ENCODE assay signal across 22 mouse cellular contexts in genomic region chr17:87763146-87763545, GRCm38 (mm10). TPM values are rescaled to one million over a fixed set of nuclear protein-coding genes. Genes with fewer than 3 reads are reported as not detected.
A peak's percentile ranks its signal among the peaks of the same experiment; 100 is the strongest.
DNase-seq lines count a peak whose midpoint lies in the region; ATAC-seq and TF ChIP-seq lines count a peak whose summit lies in the region.
"Had no signal": no experiment of that assay in that cellular context is flagged by ENCODE, and none has a peak within 500 bp of the region (broad histone marks: within the 10 kb centered on the region; RNA-seq: fewer than 3 reads in every experiment).

No protein-coding gene starts in this region.

- H3K4me2 ChIP-seq in midbrain, embryonic 11.5 days = no peak overlapping the region
- no peak overlapping the region for H3K4me2 ChIP-seq in midbrain, embryonic 15.5 days
- H3K4me2 ChIP-seq: forebrain, embryonic 13.5 days; heart, embryonic 13.5 days; hindbrain, embryonic 15.5 days; limb, embryonic 13.5 days; liver, embryonic 15.5 days had no signal

- no peak overlapping the region for H3K4me3 ChIP-seq in midbrain, embryonic 11.5 days (ENCODE audit: low read depth, low read length)
- no peak overlapping the region for H3K4me3 ChIP-seq in midbrain, embryonic 15.5 days
- no peak overlapping the region for H3K4me3 ChIP-seq in olfactory bulb, adult 2 months (ENCODE audit: insufficient read depth, low read depth, low read length)
- H3K4me3 ChIP-seq: forebrain, embryonic 13.5 days; heart, embryonic 13.5 days; hindbrain, embryonic 15.5 days; limb, embryonic 13.5 days; liver, embryonic 15.5 days had no signal

- TF ChIP-seq CTCF in olfactory bulb, adult 2 months (IDR thresholded peaks at IDR 0.05; ENCODE audit: insufficient read depth, low read depth, low read length) = no peak

- 35% methylated on average over 7 of the region's 7 CpGs for WGBS in midbrain, embryonic 11.5 days
- 28% methylated on average over 7 of the region's 7 CpGs for WGBS in midbrain, embryonic 15.5 days
- WGBS in olfactory bulb, adult 2 months = 22% methylated on average over 7 of the region's 7 CpGs

- no peaks in the 10 kb centered on the region; the same call in 1 of the 2 replicates for H3K27me3 ChIP-seq in midbrain, embryonic 11.5 days (ENCODE audit: control insufficient read depth, insufficient read depth, low read length)
- no peaks in the 10 kb centered on the region for H3K27me3 ChIP-seq in midbrain, embryonic 15.5 days (replicated peaks)
- H3K27me3 ChIP-seq: forebrain, embryonic 13.5 days; hindbrain, embryonic 15.5 days; limb, embryonic 13.5 days; liver, embryonic 15.5 days had no signal

- no peaks in the 10 kb centered on the region for H3K4me1 ChIP-seq in midbrain, embryonic 11.5 days (ENCODE audit: control insufficient read depth, insufficient read depth, low read length)
- no peaks in the 10 kb centered on the region for H3K4me1 ChIP-seq in midbrain, embryonic 15.5 days
- peaks cover 60% of the 10 kb centered on the region for H3K4me1 ChIP-seq in olfactory bulb, adult 2 months (ENCODE audit: control insufficient read depth, insufficient read depth, low read length)
- H3K4me1 ChIP-seq: forebrain, embryonic 13.5 days; heart, embryonic 13.5 days; hindbrain, embryonic 15.5 days; limb, embryonic 13.5 days; liver, embryonic 15.5 days had no signal

- no peak overlapping the region for H3K9ac ChIP-seq in midbrain, embryonic 11.5 days (ENCODE audit: low read length)
- no peak overlapping the region for H3K9ac ChIP-seq in midbrain, embryonic 15.5 days
- H3K9ac ChIP-seq: forebrain, embryonic 13.5 days; heart, embryonic 13.5 days; hindbrain, embryonic 15.5 days; limb, embryonic 13.5 days; liver, embryonic 15.5 days had no signal

- H3K27ac ChIP-seq in midbrain, embryonic 11.5 days (ENCODE audit: low read depth, low read length) = no peak overlapping the region
- no peak overlapping the region for H3K27ac ChIP-seq in midbrain, embryonic 15.5 days
- H3K27ac ChIP-seq in olfactory bulb, adult 2 months (ENCODE audit: insufficient read depth, low read depth, low read length) = peak overlapping the region; percentile 88
- H3K27ac ChIP-seq: forebrain, embryonic 13.5 days; heart, embryonic 13.5 days; hindbrain, embryonic 15.5 days; limb, embryonic 13.5 days; liver, embryonic 15.5 days; stomach, postnatal 0 days had no signal

- no peaks in the 10 kb centered on the region for H3K9me3 ChIP-seq in midbrain, embryonic 11.5 days (ENCODE audit: control insufficient read depth, low read length)
- H3K9me3 ChIP-seq in midbrain, embryonic 15.5 days = no peaks in the 10 kb centered on the region
- H3K9me3 ChIP-seq: forebrain, embryonic 13.5 days; heart, embryonic 13.5 days; hindbrain, embryonic 15.5 days; limb, embryonic 13.5 days; liver, embryonic 15.5 days had no signal

- no peak for TF ChIP-seq POLR2A in olfactory bulb, adult 2 months (IDR thresholded peaks at IDR 0.05; ENCODE audit: insufficient read depth, low read depth, low read length)

- H3K36me3 ChIP-seq in midbrain, embryonic 11.5 days (ENCODE audit: control insufficient read depth, insufficient read depth, low read length) = no peaks in the 10 kb centered on the region
- H3K36me3 ChIP-seq in midbrain, embryonic 15.5 days (replicated peaks) = no peaks in the 10 kb centered on the region
- H3K36me3 ChIP-seq: heart, embryonic 13.5 days; hindbrain, embryonic 15.5 days; limb, embryonic 13.5 days; liver, embryonic 15.5 days had no signal

- no peak for DNase-seq in frontal cortex, postnatal 25 days (ENCODE audit: low spot score in 2 of 2)
- peak; percentile 69 for DNase-seq in midbrain, embryonic 11.5 days (ENCODE audit: low spot score, missing footprints)
- DNase-seq in adrenal gland, postnatal 25 days = peak; percentile 7
- no peak for DNase-seq in kidney, postnatal 36 days
- no peak for DNase-seq in cerebellum, adult 11 months
- DNase-seq: cerebellum, adult 9-10 months; heart, postnatal 36 days; lung, postnatal 10 days had no signal

- peak; percentile 87 for ATAC-seq in frontal cortex, adult (ENCODE audit: low TSS enrichment)
- ATAC-seq in midbrain, embryonic 11.5 days (ENCODE audit: low FRiP score) = no peak
- no peak for ATAC-seq in midbrain, embryonic 15.5 days (replicated peaks)
- ATAC-seq: forebrain, embryonic 13.5 days; intestine, embryonic 16.5 days; midbrain, embryonic 16.5 days had no signal

RNA-seq across cellular contexts. Expression of gene Kcnk12, which starts 34.6 kb away (rescaled TPM):
- polyA plus RNA-seq in midbrain, embryonic 11.5 days (2014; fragmentation: Nextera tagmentation; extraction: Ambion mirVana) = 0.12 and 0.26 TPM in 2 replicates
- polyA plus RNA-seq in midbrain, embryonic 15.5 days (2015; fragmentation: Nextera tagmentation; extraction: Ambion mirVana) = 0.44 and 1.1 TPM in 2 replicates
- 0.73 and 0.76 TPM in 2 replicates for total RNA-seq in adrenal gland, postnatal 25 days (2021)
- not detected in 2 replicates for polyA plus RNA-seq in olfactory bulb, adult 2 months (2012; ENCODE audit: insufficient read depth, insufficient read length, low replicate concordance, missing spikeins)
- total RNA-seq: gastrocnemius, adult 18-20 months; heart, postnatal 36 days had no signal
- polyA plus RNA-seq: embryonic facial prominence, embryonic 14.5 days; heart, embryonic 13.5 days; intestine, embryonic 16.5 days; kidney, embryonic 16.5 days; limb, embryonic 13.5 days had no signal

Comparison
In these comparisons a context has a peak if more than half of its experiments do, and no peak if none do; other contexts are left out.
1. DNase-seq: peak in midbrain, embryonic 11.5 days (single experiment) and adrenal gland, postnatal 25 days (single experiment); none in frontal cortex, postnatal 25 days (0 of 2), kidney, postnatal 36 days (0 of 2) and cerebellum, adult 11 months (single experiment).